Mouse (Mus musculus) activated CD4-positive, CD25-positive, alpha-beta regulatory T cell, adult 4 months (primary cell): Measurements from ENCODE around the gene Cacna1s. TPM values are rescaled to one million over a fixed set of nuclear protein-coding genes. Genes with fewer than 3 reads are reported as not detected.

Source experiments
- ATAC-seq: one replicate; pipeline ENCODE4 v1.8.0; 2017
- polyA plus RNA-seq, 2 experiments: library from polyadenylated mRNA; unstranded; fragments of 100-300 nt; shearing (Covaris generic); gene quantifications; one replicate each; pipeline ENCODE4 v1.2.1; 2017

Gene Cacna1s
- 1 to 10 TPM; 2.4 to 2.9 TPM for polyA plus RNA-seq

DNA sequence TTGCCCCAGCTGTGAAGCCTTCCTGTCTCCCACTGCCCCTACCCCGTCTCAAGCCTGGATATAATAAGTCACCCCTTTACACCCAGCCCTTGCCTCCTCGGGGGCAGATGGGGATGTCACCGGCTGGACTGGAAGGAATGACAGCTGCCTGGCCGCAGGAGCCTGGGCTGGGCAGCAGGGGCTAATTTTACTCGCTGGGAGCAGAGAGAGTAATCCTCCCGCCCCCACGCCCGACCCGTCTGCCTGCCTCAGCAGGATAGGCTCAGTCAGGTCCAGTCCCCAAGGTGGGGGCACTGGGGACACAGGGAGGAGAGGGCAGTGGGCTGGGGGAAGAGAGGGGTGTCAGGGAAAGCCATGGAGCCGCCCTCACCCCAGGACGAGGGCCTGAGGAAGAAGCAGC is at the start of gene Cacna1s:
Gene Cacna1s, plus strand, starts transcription at position 204 of the 400 bp plus-strand sequence.
- no peak for ATAC-seq

DNA sequence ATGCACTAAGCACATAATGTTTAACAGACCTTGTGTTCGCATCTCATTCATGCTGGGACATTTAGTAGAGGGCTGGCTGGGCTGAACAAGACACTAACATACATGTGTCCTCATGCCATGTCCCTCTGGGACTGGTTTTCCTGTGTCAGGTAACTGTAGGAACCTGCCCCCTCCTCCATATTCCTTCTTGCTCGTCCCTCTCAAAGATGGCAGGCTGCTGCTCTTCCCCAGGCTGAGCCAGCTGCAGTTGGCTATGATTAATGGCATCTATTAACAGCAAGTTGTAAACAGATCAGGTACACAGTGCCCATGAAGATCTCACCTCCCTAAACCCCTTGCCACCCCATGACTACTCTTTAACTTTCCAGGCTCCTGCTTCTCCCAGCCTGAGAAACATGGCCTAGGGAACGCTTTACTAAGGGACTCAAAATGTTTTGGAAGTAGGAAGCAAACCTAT is 46.2 kb upstream of the Cacna1s start, which contains the start of gene Igfn1:
Gene Igfn1, minus strand, starts transcription at position 51 of the 457 bp plus-strand sequence.
- no peak for ATAC-seq

DNA sequence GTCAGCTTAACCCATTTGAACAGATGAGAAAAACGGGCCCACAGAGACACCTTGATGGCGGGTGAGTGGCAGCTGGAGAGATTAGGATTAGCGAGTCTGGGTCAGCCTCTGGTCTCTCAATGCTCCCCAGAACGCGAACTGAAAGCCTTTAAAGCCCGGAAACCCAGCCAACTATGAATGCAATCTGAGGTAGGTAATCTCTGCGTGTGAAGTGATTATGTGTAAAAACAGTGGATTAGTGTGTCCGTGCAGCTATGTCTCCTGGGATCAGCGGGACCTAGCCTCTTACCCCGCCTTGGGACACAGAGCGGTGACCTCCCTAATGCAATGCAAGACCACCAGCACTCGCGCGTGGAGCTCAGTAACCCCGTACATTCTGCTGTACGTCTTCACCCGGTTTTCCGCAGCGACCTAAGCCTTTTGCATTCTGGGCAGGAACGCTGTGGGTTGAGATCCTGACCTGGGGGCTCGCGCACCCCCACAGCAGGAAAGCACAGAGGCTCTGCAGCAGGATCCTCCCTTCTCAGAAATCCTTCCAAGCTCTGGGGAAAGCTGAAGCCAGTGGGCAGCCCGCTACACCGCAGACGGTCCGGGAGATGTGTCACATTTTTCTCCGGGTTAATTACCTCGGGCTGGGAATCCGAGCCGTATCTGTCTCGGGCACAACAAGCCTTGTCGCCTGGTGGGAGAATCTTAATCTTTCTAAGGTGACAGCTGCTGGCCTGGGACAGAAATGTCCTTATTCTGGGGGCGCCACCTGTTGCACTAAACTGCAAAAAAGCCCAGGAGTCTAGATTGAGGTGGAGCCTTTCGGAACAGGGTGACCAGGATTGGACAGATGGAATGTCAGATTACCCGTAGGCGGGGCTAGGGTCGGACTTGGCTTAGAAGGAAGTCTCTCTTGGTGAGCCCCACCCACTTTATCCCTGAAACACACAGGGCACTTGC is 45.1 kb upstream of the Cacna1s start, which contains the start of gene Tmem9:
Gene Tmem9, plus strand, starts transcription at position 940 of the 948 bp plus-strand sequence.
- no peak for ATAC-seq

- no peak for ATAC-seq
Measured at GRCm38 (mm10) chr1:136008159-136008533, 44.4 kb upstream of the Cacna1s start.

GRCm38 (mm10) chr1:136010247-136010646 is 42.3 kb upstream of the Cacna1s start:
- ATAC-seq: no peak

DNA sequence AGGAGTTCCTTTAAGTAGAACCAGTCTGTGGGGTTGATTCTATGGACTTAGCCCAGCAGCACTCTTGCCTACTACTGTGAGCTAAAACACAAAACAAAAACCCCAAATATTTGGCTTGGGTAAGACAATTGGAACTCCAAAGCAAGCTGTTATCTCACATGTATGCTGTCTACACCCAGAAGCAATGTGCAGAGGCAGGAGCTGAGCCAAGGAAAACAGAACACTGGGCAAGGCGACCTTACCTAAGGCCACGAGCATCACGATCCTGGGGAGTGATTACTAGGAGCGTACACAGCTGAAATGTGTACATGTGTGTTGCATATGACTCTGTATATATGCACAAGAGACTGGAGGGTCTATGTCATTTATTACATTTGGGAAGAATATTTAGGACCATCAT is 39.0 kb upstream of the Cacna1s start:
- ATAC-seq: no peak

GRCm38 (mm10) chr1:136014796-136015502 is 37.6 kb upstream of the Cacna1s start:
- ATAC-seq: no peak

- ATAC-seq: peak; percentile 1
Measured at GRCm38 (mm10) chr1:136017307-136017706, 35.2 kb upstream of the Cacna1s start.

- ATAC-seq: peak; percentile 98
Measured at GRCm38 (mm10) chr1:136017907-136018313, 34.6 kb upstream of the Cacna1s start.

- ATAC-seq: peak; percentile 3
Measured at GRCm38 (mm10) chr1:136018390-136019189, 34.0 kb upstream of the Cacna1s start.

- ATAC-seq: no peak
Measured at GRCm38 (mm10) chr1:136030201-136030600, 22.3 kb upstream of the Cacna1s start.

GRCm38 (mm10) chr1:136031697-136032096 is 20.9 kb upstream of the Cacna1s start:
- ATAC-seq: no peak

DNA sequence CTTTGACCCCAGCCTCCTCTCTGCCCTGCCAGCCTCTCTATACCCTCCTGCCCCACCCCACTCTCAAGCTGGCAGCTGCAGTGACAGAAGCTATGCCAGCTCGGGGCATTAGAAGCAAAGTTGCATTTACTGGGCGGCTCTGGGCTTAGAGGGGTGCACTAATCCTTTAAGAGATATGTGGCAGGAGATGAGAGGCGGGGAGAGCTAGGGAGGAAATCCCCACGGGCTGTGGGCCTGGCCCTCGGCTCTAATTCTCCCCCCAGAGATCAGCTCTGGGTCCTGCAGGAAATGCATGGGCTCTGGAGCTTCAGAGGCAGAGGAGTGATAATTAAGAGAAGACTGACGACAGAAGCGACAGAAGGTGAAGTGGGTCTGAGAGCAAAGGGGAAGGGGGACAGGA is 19.6 kb upstream of the Cacna1s start:
- no peak for ATAC-seq

DNA sequence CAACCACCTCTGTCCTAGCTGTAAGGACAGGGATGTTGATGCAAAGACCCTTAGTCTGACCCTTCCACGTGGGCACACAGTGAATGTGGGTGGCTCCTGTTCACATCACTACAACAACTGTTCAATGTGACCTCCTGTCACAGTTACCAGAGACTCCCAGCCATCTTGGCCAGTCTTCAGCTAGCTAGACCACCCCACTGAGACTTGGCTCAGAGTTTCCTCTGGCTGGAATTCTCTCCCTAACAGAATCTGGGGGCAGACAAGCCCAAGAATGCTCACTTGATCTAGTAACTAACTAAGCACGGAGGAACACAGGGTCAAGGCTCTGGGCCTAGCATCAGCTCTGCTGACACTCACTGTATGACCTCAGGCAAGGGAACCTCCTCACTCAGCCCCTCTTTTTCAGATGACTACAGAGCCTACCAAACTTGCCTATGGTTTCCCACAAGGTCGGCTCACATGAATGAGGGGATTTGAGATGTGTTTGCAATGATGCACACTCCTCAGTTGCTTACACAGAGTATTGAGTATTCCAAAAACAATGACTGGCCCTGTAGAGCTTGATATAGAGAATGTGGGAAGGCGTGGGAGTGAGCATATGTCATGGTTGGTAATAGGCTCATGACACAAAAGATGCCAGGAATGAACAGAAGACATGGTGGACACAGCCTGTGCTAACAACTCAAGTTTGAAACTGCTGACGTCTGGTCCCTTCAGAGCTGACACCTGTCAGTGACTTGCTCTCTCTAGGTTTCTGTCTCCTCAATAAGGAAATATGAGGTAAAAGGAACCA is 13.6 kb upstream of the Cacna1s start:
- no peak for ATAC-seq

- ATAC-seq: no peak
Measured at GRCm38 (mm10) chr1:136040452-136040851, 12.1 kb upstream of the Cacna1s start.

DNA sequence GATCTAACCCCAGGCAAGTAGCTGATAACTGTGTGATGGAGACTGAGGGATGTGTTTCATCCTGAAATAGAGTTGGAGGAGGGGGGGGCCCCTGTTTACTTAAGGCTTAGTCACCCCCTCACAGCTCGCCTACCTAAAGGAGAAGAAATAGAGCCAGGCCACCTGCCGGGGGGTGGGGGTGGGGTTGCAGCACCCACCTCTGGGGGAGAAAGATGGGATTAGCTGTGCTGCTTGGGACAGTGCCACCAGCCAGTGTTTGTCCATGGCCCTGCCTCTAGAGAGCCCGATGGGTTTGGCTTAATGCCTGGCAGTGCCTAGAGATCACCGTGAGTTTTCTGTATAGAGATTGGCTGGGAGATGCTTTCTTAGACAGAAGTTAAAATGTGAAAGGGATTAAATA is 11.7 kb upstream of the Cacna1s start:
- no peak for ATAC-seq

GRCm38 (mm10) chr1:136045774-136046173 is 6.8 kb upstream of the Cacna1s start:
- ATAC-seq: no peak

DNA sequence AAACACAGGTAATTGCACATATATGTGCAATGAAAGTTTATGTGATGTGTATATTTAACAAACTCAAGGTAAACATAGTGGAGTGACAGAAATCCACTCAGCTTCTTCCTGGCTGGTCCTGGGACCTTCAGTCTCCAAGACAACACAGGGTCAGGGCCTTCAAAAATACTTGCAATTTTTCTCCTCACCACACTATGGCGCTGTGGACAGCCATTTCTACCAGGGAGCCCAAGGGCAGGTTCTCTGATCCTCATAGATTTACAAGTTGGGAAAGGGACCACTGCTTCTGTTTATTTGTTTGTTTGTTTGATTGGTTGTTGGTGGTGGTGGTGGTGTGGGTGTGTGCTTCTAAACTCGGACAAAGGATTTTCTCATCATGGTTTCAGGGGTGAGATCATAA is 5.1 kb upstream of the Cacna1s start:
- ATAC-seq: no peak

DNA sequence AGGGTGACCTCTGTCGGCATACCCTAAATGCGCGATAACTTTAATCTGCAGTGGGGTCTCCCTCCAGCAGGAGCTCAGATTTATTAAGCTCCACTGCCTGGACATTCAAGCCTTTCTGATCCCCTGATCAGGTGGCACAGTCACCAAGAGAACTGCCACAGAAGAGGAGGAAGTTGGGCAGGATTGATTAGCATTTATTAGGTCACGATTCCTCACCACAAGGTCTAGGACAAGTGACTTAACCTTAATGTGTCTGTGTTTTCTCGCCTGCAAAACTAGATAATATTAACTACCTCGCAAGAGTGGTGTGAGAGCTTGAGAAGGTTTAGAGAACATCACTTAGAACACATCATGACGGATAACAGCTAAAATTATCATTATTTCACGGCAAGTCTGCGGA is 4.7 kb upstream of the Cacna1s start:
- no peak for ATAC-seq

DNA sequence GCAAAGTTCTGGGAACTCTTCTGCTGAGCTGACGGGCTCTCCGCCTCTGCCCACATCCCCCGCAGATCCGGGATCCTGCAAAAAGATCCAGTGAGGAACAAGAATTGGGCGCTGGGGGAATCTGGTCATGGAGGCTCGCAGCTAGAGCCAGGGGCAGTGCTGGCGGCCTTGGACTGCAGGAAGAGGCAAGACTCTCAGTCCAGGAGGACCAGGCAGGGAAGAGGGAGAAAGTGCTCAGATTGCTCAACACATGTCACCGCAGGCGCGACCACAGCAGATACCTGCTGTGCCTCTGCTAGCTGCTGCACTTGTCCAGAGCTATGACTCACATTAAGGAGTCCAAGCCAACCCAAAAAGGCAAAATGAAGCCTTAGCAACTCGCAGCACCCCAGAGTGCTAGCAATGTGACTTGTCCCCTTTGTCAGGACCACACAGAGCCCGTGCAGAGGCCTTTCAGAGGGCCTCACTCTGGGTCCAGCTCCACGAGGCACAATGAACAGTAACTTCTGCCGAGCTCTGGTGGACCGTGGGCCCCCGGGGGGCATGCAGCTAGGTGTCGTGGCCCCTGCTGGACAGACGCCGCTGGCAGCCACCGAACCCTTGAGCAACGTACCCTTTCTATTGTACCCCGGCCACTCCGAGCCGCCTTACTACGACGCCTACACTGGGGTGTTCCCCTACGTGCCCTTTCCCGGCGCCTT is 2.1 kb upstream of the Cacna1s start, which contains the start of gene Ascl5:
Gene Ascl5, plus strand, starts transcription at position 493 of the 701 bp plus-strand sequence.
- no peak for ATAC-seq

DNA sequence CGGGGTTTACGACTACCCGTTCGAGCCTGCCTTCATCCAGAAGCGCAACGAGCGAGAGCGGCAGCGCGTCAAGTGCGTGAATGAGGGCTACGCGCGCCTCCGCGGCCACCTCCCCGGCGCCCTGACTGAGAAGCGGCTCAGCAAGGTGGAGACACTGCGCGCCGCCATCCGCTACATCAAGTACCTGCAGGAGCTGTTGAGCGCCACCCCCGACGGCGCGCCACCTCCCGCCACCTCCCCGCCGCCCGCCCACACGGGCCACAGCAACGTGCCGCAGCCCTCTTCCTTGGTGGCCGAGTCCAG is 1.6 kb upstream of the Cacna1s start:
- peak; percentile 43 for ATAC-seq
